Mouse (Mus musculus): ENCODE measurements around the gene Fitm2. TPM values are rescaled to one million over a fixed set of nuclear protein-coding genes. Genes with fewer than 3 reads are reported as not detected.
A peak's percentile ranks its signal among the peaks of the same experiment; 100 is the strongest.

Fitm2 gene
- total and polyA plus RNA-seq, 3 experiments = 93.8 to 223 (median 196) TPM

DNA sequence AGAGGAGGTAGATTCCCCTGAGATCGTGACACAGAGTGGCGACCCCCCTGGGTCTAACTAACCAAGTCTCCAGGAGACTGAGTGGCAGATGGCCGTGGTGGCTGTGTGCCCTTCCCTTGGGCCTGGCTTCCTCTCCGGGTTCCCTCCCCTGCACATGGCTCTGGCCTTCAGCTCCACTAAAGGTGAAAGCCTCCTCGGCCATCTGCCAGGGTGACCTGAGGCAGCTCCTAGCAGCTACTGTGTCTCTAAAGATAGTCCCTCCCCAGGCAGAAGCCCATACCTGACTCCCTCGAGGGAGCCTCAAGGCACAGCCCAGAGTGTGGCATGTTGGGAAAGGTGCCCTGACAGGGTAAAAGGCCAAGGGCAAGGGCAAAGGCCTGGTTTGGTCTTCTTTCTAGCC, 28.9 kb downstream of the Fitm2 start:
- Histone ChIP-seq H3K4me1 (ENCODE audit: control insufficient read depth, insufficient read depth, low read length) (no peaks in the 10 kb centered on the region), H3K79me2 (replicated peaks; ENCODE audit: control insufficient read depth, insufficient read depth, low read length) (no peaks in the 10 kb centered on the region), H3K27ac (no peak overlapping the region), H3K4me3 (no peak overlapping the region), H3K9ac (ENCODE audit: low read depth, low read length) (no peak overlapping the region), H3K36me3 (ENCODE audit: control insufficient read depth, insufficient read depth, low read length) (no peaks in the 10 kb centered on the region), H3K27me3 (ENCODE audit: control insufficient read depth, insufficient read depth, low read length) (peaks cover 2% of the 10 kb centered on the region)
- DNase-seq = peak; percentile 55 to 70
- intact Hi-C loops (cut with DNase I) = no loop called here
- TF ChIP-seq POLR2A (IDR thresholded peaks at IDR 0.05; ENCODE audit: insufficient read depth, low read depth, low read length) = no peak
- no peak for TF ChIP-seq CTCF (IDR thresholded peaks at IDR 0.05)
- no peak for TF ChIP-seq EP300 (IDR thresholded peaks at IDR 0.05; ENCODE audit: insufficient read depth, low read depth, low read length)
- 40% methylated on average over 6 of the region's 6 CpGs for WGBS

DNA sequence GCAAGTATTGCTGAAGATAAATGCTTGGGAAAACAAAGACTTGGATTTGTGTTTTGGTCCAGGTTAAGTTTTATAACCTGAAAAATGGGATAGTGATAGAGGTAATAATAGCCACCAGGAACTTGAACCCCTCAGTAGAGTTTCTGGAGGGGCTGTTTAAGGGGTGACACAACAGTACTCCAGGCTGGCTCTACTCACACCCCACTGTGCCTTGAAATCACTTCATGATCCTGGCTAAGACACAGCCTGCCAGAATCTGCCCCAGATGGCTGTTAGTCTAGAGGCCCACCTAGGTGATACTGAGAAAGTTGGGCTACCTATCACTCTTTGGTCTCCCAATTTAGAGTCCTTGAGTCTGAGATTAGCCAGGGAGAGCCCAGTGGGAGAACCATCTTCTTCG, 32.9 kb downstream of the Fitm2 start:
- Histone ChIP-seq H3K27me3 (ENCODE audit: control insufficient read depth, insufficient read depth, low read length) (peaks cover 6% of the 10 kb centered on the region), H3K27ac (no peak overlapping the region), H3K4me3 (no peak overlapping the region), H3K4me1 (ENCODE audit: control insufficient read depth, insufficient read depth, low read length) (no peaks in the 10 kb centered on the region), H3K36me3 (ENCODE audit: control insufficient read depth, insufficient read depth, low read length) (no peaks in the 10 kb centered on the region), H3K9ac (ENCODE audit: low read depth, low read length) (no peak overlapping the region), H3K79me2 (replicated peaks; ENCODE audit: control insufficient read depth, insufficient read depth, low read length) (no peaks in the 10 kb centered on the region)
- 32% methylated on average over 1 of the region's 1 CpGs for WGBS
- DNase-seq = no peak
- TF ChIP-seq EP300 (IDR thresholded peaks at IDR 0.05; ENCODE audit: insufficient read depth, low read depth, low read length) = no peak
- no peak for TF ChIP-seq CTCF (IDR thresholded peaks at IDR 0.05)
- TF ChIP-seq POLR2A (IDR thresholded peaks at IDR 0.05; ENCODE audit: insufficient read depth, low read depth, low read length) = no peak
- intact Hi-C loops (cut with DNase I) = no loop called here

DNA sequence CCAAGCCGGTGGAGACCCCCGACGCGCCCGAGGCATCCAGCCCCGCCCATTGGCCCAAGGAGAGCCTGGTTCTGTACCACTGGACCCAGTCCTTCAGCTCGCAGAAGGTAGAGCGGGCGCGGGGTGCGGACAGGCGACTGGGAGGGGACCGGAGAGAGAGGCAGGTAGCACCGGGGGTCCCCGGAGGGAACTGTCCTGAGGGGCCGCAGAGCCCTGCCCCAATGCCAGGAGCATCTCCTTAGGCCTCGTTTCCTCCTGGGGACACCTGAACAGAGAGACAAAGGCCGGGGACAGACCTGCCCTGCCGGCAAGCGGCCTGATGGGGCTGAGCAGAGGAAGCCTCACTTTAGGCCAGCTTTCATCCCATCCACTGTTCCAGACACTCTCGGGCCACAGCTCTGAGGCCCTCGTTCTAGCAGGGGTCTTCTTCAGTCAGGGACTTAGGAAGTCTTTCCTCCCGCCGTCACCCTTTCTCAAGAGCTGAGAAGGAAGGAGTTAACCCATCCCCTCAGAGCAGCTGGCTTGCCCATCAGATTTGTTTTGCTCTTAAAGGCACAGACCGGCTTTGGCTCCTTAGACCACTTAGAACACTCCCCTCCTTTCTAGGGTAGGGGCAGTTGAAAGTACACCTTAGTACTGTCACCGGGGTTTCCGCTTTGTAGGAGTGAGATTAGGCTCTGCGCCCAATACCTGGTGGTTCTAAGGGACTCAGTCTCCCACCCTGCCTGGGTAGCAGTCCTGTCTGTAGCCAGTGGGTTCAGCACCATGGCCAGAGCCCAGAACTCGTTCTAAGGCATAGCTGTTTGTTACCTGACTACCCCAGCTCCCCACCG, 33.6 kb downstream of the Fitm2 start:
- DNase-seq = no peak
- no peaks in the 10 kb centered on the region for H3K4me1 ChIP-seq (ENCODE audit: control insufficient read depth, insufficient read depth, low read length)

DNA sequence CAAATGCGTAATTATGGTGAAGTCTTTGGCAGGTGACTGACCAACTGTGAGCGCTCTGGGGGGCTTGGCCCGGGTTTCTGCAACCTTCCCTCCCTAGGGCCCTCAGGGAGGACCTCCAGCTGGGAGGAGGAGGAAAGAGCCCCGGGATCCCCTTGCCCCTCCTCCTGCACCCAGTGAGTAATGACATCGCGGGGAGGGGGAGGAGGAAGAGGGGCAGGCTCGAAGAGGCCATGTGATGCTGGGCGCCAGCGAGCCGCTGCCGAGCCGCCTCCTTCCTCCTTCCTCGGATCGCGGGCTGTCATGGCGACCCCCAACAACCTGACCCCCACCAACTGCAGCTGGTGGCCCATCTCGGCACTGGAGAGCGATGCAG, 34.2 kb downstream of the Fitm2 start, which contains the start of gene Gdap1l1:
Gene Gdap1l1, plus strand, starts transcription at position 231 of the 373 bp plus-strand sequence.
- Histone ChIP-seq H3K27me3 (ENCODE audit: control insufficient read depth, insufficient read depth, low read length) (peaks cover 6% of the 10 kb centered on the region), H3K9ac (ENCODE audit: low read depth, low read length) (no peak within 1 kb of the TSS), H3K27ac (no peak within 1 kb of the TSS), H3K36me3 (ENCODE audit: control insufficient read depth, insufficient read depth, low read length) (no peaks in the 10 kb centered on the region), H3K4me1 (ENCODE audit: control insufficient read depth, insufficient read depth, low read length) (no peaks in the 10 kb centered on the region), H3K79me2 (replicated peaks; ENCODE audit: control insufficient read depth, insufficient read depth, low read length) (no peaks in the 10 kb centered on the region), H3K4me3 (peak within 1 kb of the TSS; percentile 12; the same call in 1 of the 2 replicates)
- DNase-seq = no peak
- TF ChIP-seq EP300 (IDR thresholded peaks at IDR 0.05; ENCODE audit: insufficient read depth, low read depth, low read length) = no peak
- intact Hi-C loops (cut with DNase I) = no loop called here
- WGBS = 3% methylated on average over 15 of the region's 18 CpGs

More for the DNA sequence above, 33.6 kb downstream of the Fitm2 start:
- H3K79me2 ChIP-seq (replicated peaks; ENCODE audit: control insufficient read depth, insufficient read depth, low read length) = no peaks in the 10 kb centered on the region
- H3K4me3 ChIP-seq = peak overlapping the region; percentile 12; the same call in 1 of the 2 replicates
- H3K27me3 ChIP-seq (ENCODE audit: control insufficient read depth, insufficient read depth, low read length) = peaks cover 6% of the 10 kb centered on the region
- no peak overlapping the region for H3K9ac ChIP-seq (ENCODE audit: low read depth, low read length)
- intact Hi-C loops (cut with DNase I) = no loop called here
- H3K36me3 ChIP-seq (ENCODE audit: control insufficient read depth, insufficient read depth, low read length) = no peaks in the 10 kb centered on the region
- TF ChIP-seq CTCF (IDR thresholded peaks at IDR 0.05) = no peak
- no peak for TF ChIP-seq POLR2A (IDR thresholded peaks at IDR 0.05; ENCODE audit: insufficient read depth, low read depth, low read length)
- no peak for TF ChIP-seq EP300 (IDR thresholded peaks at IDR 0.05; ENCODE audit: insufficient read depth, low read depth, low read length)
- H3K27ac ChIP-seq = no peak overlapping the region
- WGBS = 1% methylated on average over 30 of the region's 30 CpGs

DNA sequence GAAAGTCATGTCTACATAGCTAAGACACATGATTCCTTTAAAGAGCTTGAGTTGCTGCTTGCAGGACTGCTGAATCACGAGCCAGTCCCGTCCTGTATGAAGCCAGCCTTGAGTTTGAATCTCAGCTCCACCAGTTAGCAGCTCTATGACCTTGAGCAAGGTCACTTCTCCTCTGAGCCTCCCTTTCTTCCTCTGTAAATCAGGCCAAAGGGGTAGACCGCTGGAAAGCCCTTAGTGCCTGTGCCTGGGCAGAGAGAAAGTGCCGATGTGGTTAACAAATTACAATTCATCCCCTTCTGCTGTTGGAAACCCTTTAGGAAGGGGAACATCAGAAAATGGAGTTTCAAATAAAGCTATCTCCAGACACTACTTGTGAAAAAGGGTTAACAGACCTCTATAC, 34.6 kb downstream of the Fitm2 start:
- H3K4me3 ChIP-seq = no peak overlapping the region
- peaks cover 6% of the 10 kb centered on the region for H3K27me3 ChIP-seq (ENCODE audit: control insufficient read depth, insufficient read depth, low read length)
- H3K79me2 ChIP-seq (replicated peaks; ENCODE audit: control insufficient read depth, insufficient read depth, low read length) = no peaks in the 10 kb centered on the region
- H3K9ac ChIP-seq (ENCODE audit: low read depth, low read length) = no peak overlapping the region
- no peak for TF ChIP-seq EP300 (IDR thresholded peaks at IDR 0.05; ENCODE audit: insufficient read depth, low read depth, low read length)
- TF ChIP-seq POLR2A (IDR thresholded peaks at IDR 0.05; ENCODE audit: insufficient read depth, low read depth, low read length) = no peak
- no peak for TF ChIP-seq CTCF (IDR thresholded peaks at IDR 0.05)
- H3K36me3 ChIP-seq (ENCODE audit: control insufficient read depth, insufficient read depth, low read length) = no peaks in the 10 kb centered on the region
- no peak for DNase-seq
- H3K4me1 ChIP-seq (ENCODE audit: control insufficient read depth, insufficient read depth, low read length) = no peaks in the 10 kb centered on the region
- intact Hi-C loops (cut with DNase I) = no loop called here
- WGBS = 51% methylated on average over 4 of the region's 4 CpGs
- H3K27ac ChIP-seq = no peak overlapping the region

DNA sequence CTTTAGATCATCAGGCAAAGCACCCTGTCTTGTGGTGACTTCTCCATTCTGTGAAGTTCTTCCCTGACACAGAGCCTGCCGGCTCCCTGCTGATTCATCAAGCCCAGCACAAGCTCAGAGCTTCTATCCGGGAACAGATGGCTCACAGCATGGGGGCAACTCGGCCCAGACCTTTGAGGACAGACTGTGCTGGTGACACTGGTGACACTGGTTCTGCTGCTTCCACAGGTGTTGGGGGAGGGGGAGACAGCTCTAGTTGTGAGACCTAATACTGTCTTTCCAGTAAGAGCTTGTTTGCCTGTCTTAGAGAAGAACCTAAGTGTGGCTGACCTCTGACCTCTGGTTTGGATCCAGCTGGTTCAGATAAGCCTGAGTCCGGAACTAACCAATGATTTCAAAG, 38.5 kb downstream of the Fitm2 start:
- no peak for DNase-seq

More for the DNA sequence above, 38.5 kb downstream of the Fitm2 start:
- H3K4me1 ChIP-seq (ENCODE audit: control insufficient read depth, insufficient read depth, low read length) = no peaks in the 10 kb centered on the region
- intact Hi-C loops (cut with DNase I) = no loop called here
- 16% methylated on average over 4 of the region's 4 CpGs for WGBS
- H3K9ac ChIP-seq (ENCODE audit: low read depth, low read length) = no peak overlapping the region
- no peaks in the 10 kb centered on the region for H3K36me3 ChIP-seq (ENCODE audit: control insufficient read depth, insufficient read depth, low read length)
- no peak overlapping the region for H3K4me3 ChIP-seq
- H3K79me2 ChIP-seq (replicated peaks; ENCODE audit: control insufficient read depth, insufficient read depth, low read length) = no peaks in the 10 kb centered on the region
- no peak for TF ChIP-seq POLR2A (IDR thresholded peaks at IDR 0.05; ENCODE audit: insufficient read depth, low read depth, low read length)
- no peak for TF ChIP-seq CTCF (IDR thresholded peaks at IDR 0.05)
- no peak for TF ChIP-seq EP300 (IDR thresholded peaks at IDR 0.05; ENCODE audit: insufficient read depth, low read depth, low read length)
- peaks cover 6% of the 10 kb centered on the region for H3K27me3 ChIP-seq (ENCODE audit: control insufficient read depth, insufficient read depth, low read length)
- no peak overlapping the region for H3K27ac ChIP-seq
